Mouse (Mus musculus) stomach, postnatal 0 days (tissue): ENCODE results near the gene Zmiz1. TPM values are rescaled to one million over a fixed set of nuclear protein-coding genes. Genes with fewer than 3 reads are reported as not detected.

Experiments used
- ATAC-seq: fragments of 200-750 bp; cut with Nextera tagmentation; 2 replicates; pipeline ENCODE4 v1.8.0; 2017; ENCODE audit not compliant: low FRiP score, low TSS enrichment
- DNase-seq: peaks from one replicate; pipeline ENCODE4 v3.0.0-alpha.2; 2016; ENCODE audit warnings: low spot score
- H3K27ac ChIP-seq: fragments of 300-500 bp; sonication (generic); replicated peaks from 2 replicates; pipeline ENCODE4 v1.5.1; 2014; ENCODE audit warnings: mild to moderate bottlenecking, control low read depth
- H3K27me3 ChIP-seq: fragments of 300-500 bp; sonication (generic); 2 replicates; pipeline ENCODE4 v1.6.1; 2014; ENCODE audit warnings: low read length; ENCODE audit not compliant: control insufficient read depth, insufficient read depth
- H3K36me3 ChIP-seq: fragments of 300-500 bp; sonication (generic); 2 replicates; pipeline ENCODE4 v1.6.1; 2014; ENCODE audit warnings: low read length, mixed read lengths; ENCODE audit not compliant: control insufficient read depth, insufficient read depth
- H3K4me1 ChIP-seq: fragments of 300-500 bp; sonication (generic); replicated peaks from 2 replicates; pipeline ENCODE4 v1.6.1; 2014; ENCODE audit warnings: antibody characterized with exemption; ENCODE audit not compliant: control insufficient read depth, insufficient read depth
- H3K4me2 ChIP-seq: fragments of 300-500 bp; sonication (generic); replicated peaks from 2 replicates; pipeline ENCODE4 v1.6.1; 2014; ENCODE audit warnings: low read depth, mild to moderate bottlenecking, control low read depth, moderate library complexity
- H3K4me3 ChIP-seq: fragments of 300-500 bp; sonication (generic); 2 replicates; pipeline ENCODE4 v1.5.1; 2014; ENCODE audit warnings: low read depth, low read length, control low read depth
- H3K9ac ChIP-seq: fragments of 300-500 bp; sonication (generic); 2 replicates; pipeline ENCODE4 v1.6.1; 2014; ENCODE audit warnings: mild to moderate bottlenecking, low read length, control low read depth, mixed read lengths
- H3K9me3 ChIP-seq: fragments of 300-500 bp; sonication (generic); 2 replicates; pipeline ENCODE4 v1.6.1; 2016; ENCODE audit warnings: low read length; ENCODE audit not compliant: control insufficient read depth
- CTCF ChIP-seq: IDR thresholded peaks from 2 replicates; pipeline ENCODE4 v1.5.1; 2016; ENCODE audit warnings: antibody characterized with exemption, low read depth, mild to moderate bottlenecking, moderate library complexity
- EP300 ChIP-seq: optimal IDR thresholded peaks from 2 replicates; pipeline ENCODE3; 2016; ENCODE audit warnings: antibody characterized with exemption
- WGBS: fragments of 180-500 bp; shearing (Covaris S2); extraction: QIAGEN DNeasy Blood & Tissue Kit; methylation state at CpG from one replicate; pipeline ENCODE4 v1.1.7; 2014; 5-methylcytosine and 5-hydroxymethylcytosine counted together
- polyA plus RNA-seq: library from polyadenylated mRNA; unstranded; fragments of >200 nt; fragmentation: Nextera tagmentation; extraction: Ambion mirVana; gene quantifications from 2 replicates; pipeline ENCODE4 v1.2.1, GENCODE M21; 2015

The Zmiz1 gene
- polyA plus RNA-seq, 1 experiment from 2014 or later, result 13.0 TPM

DNA sequence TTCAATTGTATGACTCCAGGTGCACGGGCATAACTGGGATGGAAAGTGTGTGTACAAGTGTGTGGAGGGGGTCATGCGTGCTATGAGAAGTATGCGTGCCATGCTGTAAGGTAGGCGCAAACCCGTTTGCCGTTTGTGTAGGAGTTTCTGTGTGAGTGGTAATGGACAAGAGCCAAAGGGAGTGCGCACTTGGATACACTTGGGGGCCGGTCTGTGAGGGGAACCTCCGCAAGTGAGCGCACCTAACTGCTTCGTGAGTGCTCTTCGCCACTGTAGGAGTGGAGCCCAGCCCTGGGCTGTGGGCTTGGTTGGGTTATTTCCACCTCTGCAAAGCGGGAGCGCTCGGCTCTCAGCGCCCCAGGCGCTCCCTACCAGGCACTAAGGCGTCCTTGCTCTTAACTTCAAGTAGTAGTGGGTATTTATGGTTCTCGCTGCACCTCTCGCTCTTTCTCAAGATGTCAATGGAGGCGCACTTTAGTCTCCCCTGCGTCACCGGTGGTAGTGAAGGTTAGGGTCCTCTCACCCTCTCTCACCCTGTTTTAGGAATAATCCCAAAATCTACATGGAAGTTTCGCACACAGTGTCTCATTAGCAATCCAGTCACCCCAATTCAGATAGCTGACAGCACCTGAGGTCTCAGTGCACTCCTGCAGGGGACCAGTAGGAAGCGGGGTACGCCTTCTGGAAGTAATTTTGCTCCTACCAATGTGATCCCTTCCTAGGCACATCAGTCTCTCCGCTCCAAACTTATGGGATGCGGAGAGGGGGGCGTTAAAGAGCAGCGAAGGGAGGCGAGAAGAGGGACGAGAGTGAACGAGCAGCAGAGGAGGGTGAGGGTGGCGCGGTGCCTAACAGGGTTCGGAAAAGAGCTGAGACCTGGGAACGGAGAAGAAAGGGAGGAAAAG, 622 bp upstream of the Zmiz1 start:
- DNase-seq (peak; percentile 63), ATAC-seq (no peak)
- Histone ChIP-seq H3K36me3 (no peaks in the 10 kb centered on the region), H3K9me3 (no peaks in the 10 kb centered on the region), H3K4me1 (peaks cover 16% of the 10 kb centered on the region), H3K27me3 (no peaks in the 10 kb centered on the region), H3K4me3 (peak overlapping the region; percentile 95), H3K27ac (peak overlapping the region; percentile 99), H3K4me2 (peak overlapping the region; percentile 81), H3K9ac (peak overlapping the region; percentile 65)
- under 1% methylated on average over 37 of the region's 37 CpGs for WGBS
- TF ChIP-seq EP300 (no peak), CTCF (peak; percentile 38; the same call in 1 of the 2 replicates)

DNA sequence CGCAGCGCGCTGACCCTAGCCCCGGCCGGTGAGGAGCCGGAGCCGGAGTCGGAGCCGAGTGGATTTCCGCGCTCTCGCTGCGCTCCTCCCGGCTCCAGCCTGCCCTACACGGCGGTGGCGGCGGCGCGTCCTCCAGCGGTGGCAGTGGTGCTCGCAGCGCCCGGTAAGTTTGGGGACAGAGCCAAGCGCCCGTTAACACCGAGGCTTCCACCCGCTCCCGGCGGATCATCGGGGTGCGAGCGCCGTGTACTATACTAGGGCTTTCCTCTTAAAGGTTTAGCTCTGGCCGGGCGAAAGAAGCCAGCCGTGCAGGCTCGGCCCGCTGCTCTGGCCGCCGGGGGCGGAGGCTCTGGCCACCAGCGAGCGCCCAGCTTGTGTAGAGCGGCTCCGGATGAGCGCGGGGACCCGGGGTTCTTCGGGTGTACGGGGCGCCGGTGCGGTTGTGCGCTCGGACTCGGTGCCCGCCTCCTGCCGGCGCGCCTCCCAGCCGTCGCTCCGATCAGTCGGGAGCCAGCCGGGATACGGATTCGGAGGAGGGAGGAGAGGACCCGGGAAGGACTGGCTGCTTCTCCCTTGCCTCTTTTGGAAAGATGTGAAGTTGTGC, 511 bp downstream of the Zmiz1 start:
- peak; percentile 68 for DNase-seq

DNA sequence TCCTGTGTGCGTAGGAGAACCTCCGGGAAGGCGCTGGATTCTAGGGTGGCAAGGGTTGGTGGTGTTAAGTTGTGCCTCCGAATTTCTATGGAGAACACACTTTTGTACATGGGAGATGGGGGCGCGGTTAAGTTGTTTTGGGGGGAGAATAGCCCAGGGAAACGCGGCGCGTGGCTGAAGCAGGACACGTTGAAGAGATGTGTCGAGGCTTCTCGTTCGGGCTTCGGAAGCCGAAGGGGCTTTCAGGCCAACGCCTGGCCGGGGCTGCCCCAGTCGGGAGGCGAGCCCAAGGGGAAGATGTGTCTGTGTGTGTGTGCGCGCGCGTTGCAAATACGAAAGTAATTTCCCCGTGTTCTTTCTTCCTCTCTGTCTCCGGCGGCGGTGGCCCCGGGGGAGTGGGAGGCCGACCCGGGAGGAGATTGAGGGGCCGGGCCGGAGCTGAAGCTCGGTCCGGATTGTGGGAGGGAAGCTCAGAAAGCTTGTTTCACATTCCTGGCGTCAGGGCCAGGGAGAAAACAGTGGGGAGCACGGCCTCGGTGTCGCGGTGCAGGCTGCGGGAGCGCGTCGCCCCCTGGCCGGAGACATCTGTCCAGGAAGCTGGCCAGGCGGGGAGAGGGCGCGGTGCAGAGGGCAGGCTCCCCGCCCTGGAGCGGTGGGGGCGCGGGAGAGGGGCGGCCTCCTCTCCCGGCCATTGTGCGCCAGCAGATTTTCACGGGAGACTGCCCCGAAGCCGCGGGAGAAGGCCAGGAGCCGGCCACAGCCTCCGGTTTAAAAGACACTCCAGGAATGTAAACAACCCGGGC, 1.2 kb downstream of the Zmiz1 start:
- Histone ChIP-seq H3K9me3 (no peaks in the 10 kb centered on the region), H3K4me1 (peaks cover 25% of the 10 kb centered on the region), H3K27me3 (no peaks in the 10 kb centered on the region), H3K9ac (peak overlapping the region; percentile 96), H3K36me3 (no peaks in the 10 kb centered on the region), H3K4me3 (peak overlapping the region; percentile 95), H3K4me2 (peak overlapping the region; percentile 81), H3K27ac (peak overlapping the region; percentile 99)
- under 1% methylated on average over 57 of the region's 63 CpGs for WGBS
- DNase-seq (peak; percentile 66), ATAC-seq (no peak)
- peak; percentile 37; the same call in 1 of the 2 replicates for TF ChIP-seq CTCF
- TF ChIP-seq EP300, result no peak

More for the DNA sequence above, 511 bp downstream of the Zmiz1 start:
- Histone ChIP-seq H3K9ac (peak overlapping the region; percentile 96), H3K36me3 (no peaks in the 10 kb centered on the region), H3K9me3 (no peaks in the 10 kb centered on the region), H3K4me3 (peak overlapping the region; percentile 95), H3K4me1 (peaks cover 26% of the 10 kb centered on the region), H3K27me3 (no peaks in the 10 kb centered on the region), H3K27ac (peak overlapping the region; percentile 99), H3K4me2 (peak overlapping the region; percentile 81)
- WGBS, result under 1% methylated on average over 64 of the region's 69 CpGs
- TF ChIP-seq CTCF, result peak; percentile 70
- no peak for TF ChIP-seq EP300
- peak; percentile 28 for ATAC-seq

DNA sequence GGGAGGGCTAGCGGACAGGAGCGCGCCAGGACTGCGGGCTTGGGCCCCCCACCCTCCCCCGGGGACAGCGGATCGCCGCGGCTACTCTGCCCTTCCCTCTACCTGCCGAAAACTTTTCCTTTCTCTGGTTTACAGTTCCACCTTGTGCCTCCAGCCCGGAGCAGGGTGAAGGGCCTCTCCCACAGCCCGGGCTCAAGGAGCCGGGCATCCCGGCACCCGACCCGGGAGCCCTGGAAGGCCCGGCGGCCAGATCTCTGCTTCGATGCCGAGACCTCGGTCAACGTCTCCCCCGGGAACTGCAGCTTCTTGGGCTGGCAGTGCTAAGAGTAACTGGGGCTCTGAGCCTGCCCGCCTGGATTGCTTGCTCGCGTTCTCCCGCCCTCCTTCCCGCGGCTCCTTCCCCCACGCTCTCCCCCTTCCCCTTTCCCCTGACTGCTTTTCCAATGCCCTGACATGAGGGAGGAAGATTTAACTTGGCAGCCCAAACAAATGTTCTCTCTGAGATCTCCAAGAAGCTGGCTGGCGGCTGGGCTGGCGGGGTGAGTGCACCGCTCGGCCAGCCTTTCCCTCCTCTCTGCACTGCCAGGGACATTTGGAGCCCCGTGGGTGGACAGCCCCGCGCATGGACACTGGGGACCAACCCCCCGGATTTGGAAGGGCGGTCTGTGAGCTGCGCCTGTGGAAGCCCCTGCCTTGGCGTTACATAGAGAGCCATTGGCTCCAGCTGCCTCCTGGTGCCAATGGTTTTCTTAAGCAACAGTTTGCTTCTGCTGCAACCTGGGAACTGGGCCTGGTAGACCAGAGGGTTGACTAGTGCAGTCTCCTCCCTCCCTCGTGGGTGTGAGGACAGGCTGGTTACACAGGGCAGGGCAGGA, 2.1 kb downstream of the Zmiz1 start:
- H3K27ac ChIP-seq, result peak overlapping the region; percentile 99
- peaks cover 30% of the 10 kb centered on the region for H3K4me1 ChIP-seq
- H3K36me3 ChIP-seq, result no peaks in the 10 kb centered on the region
- H3K9ac ChIP-seq, result peak overlapping the region; percentile 96
- TF ChIP-seq CTCF (peak; percentile 21; the same call in 1 of the 2 replicates), EP300 (no peak)
- WGBS, result under 1% methylated on average over 42 of the region's 42 CpGs
- peak; percentile 79 for DNase-seq
- no peaks in the 10 kb centered on the region for H3K27me3 ChIP-seq
- H3K4me2 ChIP-seq, result peak overlapping the region; percentile 81
- H3K9me3 ChIP-seq, result no peaks in the 10 kb centered on the region
- peak overlapping the region; percentile 95 for H3K4me3 ChIP-seq
- ATAC-seq, result peak; percentile 16; the same call in 1 of the 2 replicates
